Mouse (Mus musculus) Patski (cell line): ENCODE measurements around the gene Grik1. TPM values are rescaled to one million over a fixed set of nuclear protein-coding genes. Genes with fewer than 3 reads are reported as not detected.

Experiments
- ATAC-seq: fragments of 100-300 bp; one replicate; pipeline ENCODE4 v1.8.0; 2021
- CTCF ChIA-PET: fragments of 350-600 bp; sonication (Branson Sonifier 250); formaldehyde crosslinking; loops from one replicate; lab custom pipeline; 2022; ENCODE audit warnings: inconsistent platforms; lab: Charles Lee
- POLR2A ChIA-PET: fragments of 350-600 bp; sonication (Branson Sonifier 250); formaldehyde crosslinking; loops from one replicate; lab custom pipeline; 2022; ENCODE audit warnings: antibody characterized with exemption, inconsistent platforms; lab: Charles Lee
- DNase-seq: peaks from one replicate; pipeline ENCODE4 v3.0.0-alpha.2; 2011; ENCODE audit warnings: low read depth, low spot score
- H3K27me3 ChIP-seq: fragments of 371-371 bp; one replicate; pipeline ENCODE4 v1.5.1; 2021
- CTCF ChIP-seq: fragments of 100-300 bp; IDR thresholded peaks from one replicate; pipeline ENCODE4 v1.5.1; 2021
- in situ Hi-C: fragments of 300-500 bp; cut with MboI; formaldehyde crosslinking; loops from 3 replicates; pipeline ENCODE4 v1.11.1; 2018; ENCODE audit warnings: low pct_unique_long_range_greater_than_20kb, mixed read lengths
- polyA plus RNA-seq: library from polyadenylated mRNA; unstranded; gene quantifications from one replicate; pipeline ENCODE4 v1.2.3, GENCODE M21; 2021

The Grik1 gene
- polyA plus RNA-seq, 1 experiment from 2014 or later = not detected

DNA sequence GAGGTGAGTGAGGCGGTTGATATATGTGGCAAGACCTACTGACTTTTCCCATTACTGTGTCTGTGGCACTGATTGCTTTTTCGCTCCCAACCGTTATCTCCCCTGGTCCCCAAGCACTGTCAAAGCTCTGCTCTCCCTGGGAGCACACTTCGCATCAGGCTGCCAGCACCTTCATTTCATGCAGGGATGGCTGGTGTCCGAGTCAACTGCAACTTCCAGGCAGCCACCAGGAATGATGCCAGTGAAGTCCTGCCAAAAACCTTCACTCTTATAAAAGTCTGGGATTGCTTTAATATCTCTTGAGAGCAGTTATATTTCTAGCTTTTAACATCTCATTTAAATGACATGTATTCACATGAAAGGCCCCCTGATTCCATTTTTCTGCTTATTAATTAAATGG lies 215.3 kb downstream of the Grik1 start:
- ChIA-PET CTCF (no interaction called here), POLR2A (no interaction called here)
- no peaks in the 10 kb centered on the region for H3K27me3 ChIP-seq
- TF ChIP-seq CTCF = no peak
- ATAC-seq (no peak), DNase-seq (no peak)
- in situ Hi-C loops = no loop called here

DNA sequence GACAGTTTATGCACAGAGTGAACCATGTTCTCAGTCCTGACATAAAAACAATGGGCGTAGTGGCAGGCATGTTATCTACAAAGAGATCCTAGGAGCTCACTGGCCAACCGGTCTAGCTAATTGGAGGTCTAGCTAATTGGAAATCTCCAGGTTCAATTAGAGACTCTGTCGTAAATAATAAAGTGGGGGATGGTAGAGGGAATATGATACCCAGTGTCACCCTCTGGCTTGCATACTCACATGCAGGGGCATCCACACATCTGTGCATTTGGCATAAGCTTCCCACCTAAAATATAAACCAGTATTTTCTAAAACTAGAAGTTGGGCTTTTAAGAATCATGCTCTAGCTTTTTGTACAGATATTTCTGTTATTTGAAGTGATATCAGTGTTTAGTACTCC lies 229.1 kb downstream of the Grik1 start:
- no peak for ATAC-seq
- H3K27me3 ChIP-seq = no peaks in the 10 kb centered on the region
- no peak for TF ChIP-seq CTCF
- ChIA-PET CTCF (interaction anchor here (0.9 kb wide), 1 partner anchor 34 kb away, joined by 3 read pairs; no protein-coding TSS in a partner anchor), POLR2A (no interaction called here)
- DNase-seq = no peak
- in situ Hi-C loops = no loop called here

DNA sequence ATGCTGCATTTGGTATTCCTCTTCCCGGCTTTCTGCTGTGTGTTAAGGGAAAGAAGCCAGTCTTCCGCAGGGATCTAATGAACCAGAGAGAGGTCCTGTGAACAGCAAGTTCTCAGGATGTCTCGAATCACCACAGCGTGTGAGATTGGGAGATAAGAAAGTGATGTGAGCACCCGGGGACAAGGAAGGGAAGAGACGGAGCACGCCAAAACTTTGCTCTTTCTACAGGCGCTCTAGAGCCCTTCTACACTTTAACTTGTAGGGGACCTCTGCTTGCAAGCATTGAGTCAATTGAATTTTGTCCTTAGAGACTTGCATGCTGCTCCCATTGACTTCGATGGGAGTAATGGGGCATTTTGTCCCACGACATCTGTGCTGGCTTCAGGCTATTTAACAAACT lies 241.9 kb downstream of the Grik1 start:
- POLR2A ChIA-PET = no interaction called here
- CTCF ChIA-PET = no interaction called here
- peaks cover 3% of the 10 kb centered on the region for H3K27me3 ChIP-seq
- no peak for TF ChIP-seq CTCF
- in situ Hi-C loops = no loop called here
- ATAC-seq (no peak), DNase-seq (no peak)

DNA sequence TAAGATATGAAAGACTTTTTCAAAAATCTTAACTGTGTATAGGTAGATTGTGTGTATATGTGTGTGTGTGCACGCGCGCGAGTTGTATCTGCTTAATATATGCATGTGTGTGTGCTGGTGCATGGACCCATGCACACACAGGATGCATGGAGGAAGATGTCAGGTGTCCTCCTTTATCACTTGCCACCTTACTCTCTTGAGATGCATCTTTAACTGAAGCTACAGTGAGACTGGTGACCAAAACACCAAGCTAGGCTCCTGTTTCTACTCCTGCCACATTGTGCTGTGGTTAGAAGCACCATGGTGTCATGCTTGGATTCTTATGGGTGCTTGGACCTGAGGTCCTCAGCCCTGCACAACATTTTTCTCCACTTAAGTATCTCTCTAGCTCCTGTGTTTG lies 245.7 kb downstream of the Grik1 start:
- no peak for DNase-seq
- POLR2A ChIA-PET = no interaction called here
- in situ Hi-C loops = no loop called here
- no peaks in the 10 kb centered on the region for H3K27me3 ChIP-seq
- no peak for TF ChIP-seq CTCF
- CTCF ChIA-PET = no interaction called here
- no peak for ATAC-seq

DNA sequence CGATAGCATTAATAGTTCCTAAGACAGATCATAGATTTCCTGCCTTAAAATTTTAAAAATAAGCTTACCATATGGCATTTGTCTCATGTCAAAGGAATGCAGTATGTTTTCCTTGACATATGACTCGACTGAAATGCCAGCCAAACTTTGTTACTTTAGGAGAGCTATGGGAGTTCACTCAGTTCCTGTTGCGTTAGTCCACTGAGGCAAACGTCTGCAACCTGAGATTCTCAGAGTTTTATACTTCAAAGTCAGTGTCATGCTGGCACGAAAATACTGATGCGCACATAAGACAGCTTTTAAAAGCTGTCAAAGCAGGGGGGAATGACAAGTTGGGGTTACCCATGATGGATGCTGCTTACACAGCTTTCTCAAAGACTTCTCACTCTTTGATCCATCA lies 247.6 kb downstream of the Grik1 start:
- ChIA-PET CTCF (no interaction called here), POLR2A (no interaction called here)
- in situ Hi-C loops = no loop called here
- no peaks in the 10 kb centered on the region for H3K27me3 ChIP-seq
- ATAC-seq (no peak), DNase-seq (no peak)
- no peak for TF ChIP-seq CTCF

DNA sequence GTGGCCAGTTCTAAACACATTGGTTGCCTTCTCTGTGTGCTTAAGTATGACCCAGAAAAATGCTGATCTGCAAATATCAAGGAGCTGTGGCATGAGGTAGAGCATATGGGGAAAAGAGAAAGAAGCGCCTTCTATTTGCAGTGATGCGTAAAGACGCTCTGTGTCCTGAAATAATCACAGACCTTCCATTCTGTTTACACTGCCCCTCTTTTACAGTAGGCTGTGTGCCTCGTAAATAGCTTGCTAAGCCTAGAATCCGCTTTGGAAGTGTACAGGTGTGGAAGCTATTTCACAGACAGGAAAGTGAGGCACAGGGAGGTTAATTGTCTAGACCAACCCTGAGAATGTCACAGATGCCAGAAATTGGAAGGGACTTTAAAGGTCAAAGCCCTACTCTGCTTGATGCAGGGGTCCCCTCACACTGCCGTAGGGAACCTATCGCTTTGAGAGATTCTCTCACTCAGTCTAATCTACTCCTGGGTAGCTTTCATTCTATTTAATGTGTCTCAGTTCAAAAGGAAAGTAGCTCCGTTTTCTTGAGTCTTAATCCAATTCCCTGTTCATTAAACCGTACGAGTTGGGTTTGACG lies 251.5 kb downstream of the Grik1 start:
- TF ChIP-seq CTCF = no peak
- ChIA-PET POLR2A (no interaction called here), CTCF (no interaction called here)
- no peaks in the 10 kb centered on the region for H3K27me3 ChIP-seq
- ATAC-seq (no peak), DNase-seq (no peak)
- in situ Hi-C loops = no loop called here

DNA sequence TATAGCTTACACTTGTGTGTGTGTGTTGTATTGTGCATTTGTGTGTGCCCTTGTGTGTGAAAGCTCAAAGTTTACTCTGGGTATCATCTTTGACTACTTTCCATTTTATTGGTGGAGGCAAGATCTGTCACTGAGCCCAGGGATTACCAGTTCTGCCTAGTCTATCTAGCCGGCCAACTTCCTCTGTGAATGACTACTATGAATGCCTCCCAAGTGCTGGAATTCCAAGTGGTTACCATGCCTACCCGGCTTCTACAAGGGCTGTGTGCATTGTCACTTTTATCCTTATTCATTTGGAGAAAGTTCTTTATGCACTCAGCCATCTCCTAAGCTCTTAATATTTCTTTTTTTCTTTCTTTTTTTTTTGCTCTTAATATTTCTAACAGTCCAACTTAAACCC lies 301.3 kb downstream of the Grik1 start:
- POLR2A ChIA-PET = interaction anchor here (0.6 kb wide), 1 partner anchor 22 kb away, joined by 5 read pairs; no protein-coding TSS in a partner anchor
- CTCF ChIA-PET = no interaction called here
- in situ Hi-C loops = no loop called here
- TF ChIP-seq CTCF = no peak
- ATAC-seq = no peak
- no peaks in the 10 kb centered on the region for H3K27me3 ChIP-seq
- DNase-seq = no peak

DNA sequence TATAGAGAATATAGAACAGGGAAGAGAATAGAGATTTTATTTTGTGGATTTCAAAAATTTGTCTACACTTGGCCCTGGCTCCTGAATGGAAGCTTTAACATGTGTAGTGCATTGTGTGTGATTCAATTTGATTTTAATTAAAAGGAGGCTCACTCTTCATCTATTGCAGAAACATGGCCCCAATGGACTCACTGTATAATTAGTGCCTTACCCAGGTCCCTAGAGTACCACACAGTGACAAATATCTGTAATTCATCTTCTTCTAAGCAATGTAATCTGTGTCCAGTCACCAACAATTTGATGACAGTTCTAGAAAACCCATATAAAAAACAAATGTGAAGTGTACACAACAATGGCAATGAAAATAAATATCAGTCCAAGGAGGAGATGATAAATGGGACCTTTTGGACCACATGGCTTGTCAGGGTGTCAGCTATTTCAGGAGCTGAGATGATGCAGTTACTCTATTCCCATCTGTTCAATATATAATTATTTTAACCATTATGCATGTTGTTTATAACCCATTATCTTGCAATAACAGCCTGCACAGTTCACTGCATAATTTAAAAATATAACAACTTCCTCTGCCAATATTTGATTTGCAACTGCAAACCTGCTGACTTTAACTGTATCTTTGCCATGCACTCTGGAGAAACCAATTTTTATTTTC lies 305.7 kb downstream of the Grik1 start:
- ChIA-PET POLR2A (no interaction called here), CTCF (interaction anchor here (0.7 kb wide), 1 partner anchor 103 kb away, joined by 3 read pairs; no protein-coding TSS in a partner anchor)
- H3K27me3 ChIP-seq = no peaks in the 10 kb centered on the region
- ATAC-seq = no peak
- in situ Hi-C loops = no loop called here
- TF ChIP-seq CTCF = no peak
- DNase-seq = no peak

DNA sequence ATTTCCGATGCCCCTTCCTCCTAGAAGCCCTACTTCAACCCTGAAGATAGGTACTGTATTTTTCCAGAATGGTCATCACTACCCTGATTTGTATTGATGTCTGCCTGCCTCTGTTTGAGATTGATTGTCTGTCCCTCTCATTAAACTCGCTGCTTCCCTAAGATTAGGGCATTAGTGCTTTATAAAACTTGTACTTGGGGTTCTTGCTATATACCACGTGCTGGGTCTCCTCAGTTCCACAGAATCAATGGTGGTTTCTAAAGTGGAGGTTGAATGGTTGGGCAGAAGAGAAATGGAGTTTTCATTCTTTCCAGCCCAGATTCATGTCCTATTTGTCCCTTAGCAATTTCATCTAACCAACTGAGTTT lies 316.0 kb downstream of the Grik1 start:
- CTCF ChIA-PET = interaction anchor here (1.1 kb wide), 1 partner anchor 71 kb away, joined by 3 read pairs; no protein-coding TSS in a partner anchor
- DNase-seq (no peak), ATAC-seq (no peak)
- no peak for TF ChIP-seq CTCF
- in situ Hi-C loops = no loop called here
- POLR2A ChIA-PET = no interaction called here
- no peaks in the 10 kb centered on the region for H3K27me3 ChIP-seq

DNA sequence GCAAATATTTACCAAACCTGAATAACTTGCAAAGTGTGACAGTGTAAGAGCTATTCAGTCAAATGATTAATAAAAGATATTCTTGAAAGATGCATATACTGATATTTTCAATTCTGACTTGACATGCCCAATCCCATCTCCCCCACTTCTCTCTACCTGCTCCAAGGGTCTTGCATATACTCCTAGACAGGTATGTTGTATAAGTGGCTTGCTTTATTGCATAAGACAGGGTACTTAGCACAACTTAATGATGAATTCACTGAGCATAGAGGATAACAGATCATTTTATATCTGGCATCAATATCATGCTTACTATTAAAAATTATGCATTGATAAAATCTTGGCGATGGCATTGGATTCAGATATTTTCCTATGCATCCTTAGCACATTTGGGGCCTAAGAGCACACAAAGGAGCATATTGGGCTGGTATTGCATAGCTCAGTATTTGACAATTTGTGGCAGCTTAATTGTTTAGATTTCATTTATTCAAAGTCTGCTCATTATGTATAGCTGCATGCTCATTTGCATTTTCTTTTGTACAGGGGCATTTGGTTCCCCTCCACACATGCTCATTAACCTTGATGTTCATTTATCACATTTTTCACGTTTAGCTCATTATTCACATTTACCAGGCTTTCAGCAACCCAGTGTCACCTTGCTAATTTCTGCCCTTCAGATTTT lies 316.5 kb downstream of the Grik1 start:
- CTCF ChIA-PET = interaction anchor here (1.1 kb wide), 1 partner anchor 70 kb away, joined by 3 read pairs; no protein-coding TSS in a partner anchor
- POLR2A ChIA-PET = no interaction called here
- in situ Hi-C loops = no loop called here
- DNase-seq = no peak
- ATAC-seq = no peak
- no peaks in the 10 kb centered on the region for H3K27me3 ChIP-seq
- TF ChIP-seq CTCF = no peak

DNA sequence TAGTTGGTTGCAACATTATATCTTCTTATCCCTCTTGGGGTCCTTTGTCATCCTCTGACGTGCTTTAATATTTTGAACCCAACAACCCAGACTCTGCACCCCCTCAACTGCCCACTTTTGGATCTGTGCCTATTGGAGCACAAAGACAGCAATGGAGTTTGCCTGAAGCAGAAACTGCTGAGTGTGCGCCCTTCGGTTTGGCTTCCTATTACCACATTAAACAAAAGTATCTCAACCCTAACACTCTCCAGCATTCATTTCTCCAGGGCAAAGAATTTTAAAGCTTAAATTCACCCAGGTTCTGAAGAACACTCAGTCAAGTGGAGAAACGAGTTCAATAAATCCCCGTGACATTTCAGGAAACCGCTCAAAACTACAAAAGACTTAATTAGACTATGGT lies 318.2 kb downstream of the Grik1 start:
- in situ Hi-C loops = no loop called here
- ATAC-seq = no peak
- POLR2A ChIA-PET = no interaction called here
- CTCF ChIA-PET = no interaction called here
- H3K27me3 ChIP-seq = no peaks in the 10 kb centered on the region
- no peak for TF ChIP-seq CTCF
- DNase-seq = no peak
